Mouse (Mus musculus): ENCODE measurements around the gene Olfr667. TPM values are rescaled to one million over a fixed set of nuclear protein-coding genes. Genes with fewer than 3 reads are reported as not detected.

The Olfr667 gene
- total and polyA plus RNA-seq, 2 experiments: not detected

GRCm38 (mm10) chr7:104877731-104878130, 43.6 kb downstream of the Olfr667 start, which contains the start of gene Olfr665:
Gene Olfr665 (plus strand): TSS chr7:104878031.
- H3K4me1 ChIP-seq (ENCODE audit: control insufficient read depth, insufficient read depth, low read length): no peaks in the 10 kb centered on the region
- WGBS: 27% methylated on average over 1 of the region's 1 CpGs
- no peak within 1 kb of the TSS for H3K27ac ChIP-seq (replicated peaks; ENCODE audit: insufficient read depth, low read depth, low read length)
- TF ChIP-seq CTCF (IDR thresholded peaks at IDR 0.05; ENCODE audit: low read depth, low read length) (no peak), POLR2A (IDR thresholded peaks at IDR 0.05; ENCODE audit: extremely low read depth, insufficient read depth, low read length) (no peak)
- no peaks in the 10 kb centered on the region for H3K27me3 ChIP-seq (ENCODE audit: control insufficient read depth, insufficient read depth, low read length)
- DNase-seq (ENCODE audit: extremely low read depth, low read depth, low spot score): no peak
- H3K79me2 ChIP-seq (ENCODE audit: control insufficient read depth, insufficient read depth, low read length): no peaks in the 10 kb centered on the region
- H3K4me3 ChIP-seq (ENCODE audit: insufficient read depth, low read depth, low read length): no peak within 1 kb of the TSS
- H3K36me3 ChIP-seq (ENCODE audit: control insufficient read depth, insufficient read depth, low read length): no peaks in the 10 kb centered on the region
- no peak within 1 kb of the TSS for H3K9ac ChIP-seq (ENCODE audit: low read depth, low read length)

Other genes starting within 250 kb of the Olfr667 start
- gene Olfr661, start 235.0 kb downstream of the Olfr667 start, total RNA-seq (2014; rRNA removed): not detected in 2 replicates
- gene Olfr661, start 235.0 kb downstream of the Olfr667 start, polyA plus RNA-seq (2012; rRNA removed): not detected in 2 replicates
- not detected in 2 replicates for gene Usp17le, start 144.0 kb downstream of the Olfr667 start, total RNA-seq (2014; rRNA removed)
- not detected in 2 replicates for gene Usp17le, start 144.0 kb downstream of the Olfr667 start, polyA plus RNA-seq (2012; rRNA removed)
- gene Usp17lb, start 78.9 kb downstream of the Olfr667 start, total RNA-seq (2014; rRNA removed): not detected in 2 replicates
- not detected in 2 replicates for gene Usp17lb, start 78.9 kb downstream of the Olfr667 start, polyA plus RNA-seq (2012; rRNA removed)
- not detected in 2 replicates for gene Usp17la, start 64.5 kb downstream of the Olfr667 start, total RNA-seq (2014; rRNA removed)
- not detected in 2 replicates for gene Usp17la, start 64.5 kb downstream of the Olfr667 start, polyA plus RNA-seq (2012; rRNA removed)
- not detected in 2 replicates for gene Olfr665, start 43.5 kb downstream of the Olfr667 start, total RNA-seq (2014; rRNA removed)
- gene Olfr665, start 43.5 kb downstream of the Olfr667 start, polyA plus RNA-seq (2012; rRNA removed): not detected in 2 replicates
- gene Olfr666, start 25.5 kb downstream of the Olfr667 start, total RNA-seq (2014; rRNA removed): not detected in 2 replicates
- not detected in 2 replicates for gene Olfr666, start 25.5 kb downstream of the Olfr667 start, polyA plus RNA-seq (2012; rRNA removed)
- not detected in 2 replicates for gene Olfr668, start 6.6 kb upstream of the Olfr667 start, total RNA-seq (2014; rRNA removed)
- not detected in 2 replicates for gene Olfr668, start 6.6 kb upstream of the Olfr667 start, polyA plus RNA-seq (2012; rRNA removed)
- not detected in 2 replicates for gene Olfr669, start 12.8 kb upstream of the Olfr667 start, total RNA-seq (2014; rRNA removed)
- gene Olfr669, start 12.8 kb upstream of the Olfr667 start, polyA plus RNA-seq (2012; rRNA removed): not detected in 2 replicates
- not detected in 2 replicates for gene Olfr670, start 41.1 kb upstream of the Olfr667 start, total RNA-seq (2014; rRNA removed)
- gene Olfr670, start 41.1 kb upstream of the Olfr667 start, polyA plus RNA-seq (2012; rRNA removed): not detected in 2 replicates
- not detected in 2 replicates for gene Olfr671, start 57.6 kb upstream of the Olfr667 start, total RNA-seq (2014; rRNA removed)
- gene Olfr671, start 57.6 kb upstream of the Olfr667 start, polyA plus RNA-seq (2012; rRNA removed): not detected in 2 replicates
- gene Olfr672, start 80.5 kb upstream of the Olfr667 start, total RNA-seq (2014; rRNA removed): not detected in 2 replicates
- not detected in 2 replicates for gene Olfr672, start 80.5 kb upstream of the Olfr667 start, polyA plus RNA-seq (2012; rRNA removed)
- not detected in 2 replicates for gene Olfr675, start 107.0 kb upstream of the Olfr667 start, total RNA-seq (2014; rRNA removed)
- not detected in 2 replicates for gene Olfr675, start 107.0 kb upstream of the Olfr667 start, polyA plus RNA-seq (2012; rRNA removed)
- gene Olfr676, start 111.2 kb upstream of the Olfr667 start, total RNA-seq (2014; rRNA removed): not detected in 2 replicates
- not detected in 2 replicates for gene Olfr676, start 111.2 kb upstream of the Olfr667 start, polyA plus RNA-seq (2012; rRNA removed)
- not detected in 2 replicates for gene Olfr677, start 129.9 kb upstream of the Olfr667 start, total RNA-seq (2014; rRNA removed)
- gene Olfr677, start 129.9 kb upstream of the Olfr667 start, polyA plus RNA-seq (2012; rRNA removed): not detected in 2 replicates
- not detected in 2 replicates for gene Olfr678, start 143.0 kb upstream of the Olfr667 start, total RNA-seq (2014; rRNA removed)
- not detected in 2 replicates for gene Olfr678, start 143.0 kb upstream of the Olfr667 start, polyA plus RNA-seq (2012; rRNA removed)
- gene Olfr679, start 159.7 kb upstream of the Olfr667 start, total RNA-seq (2014; rRNA removed): not detected in 2 replicates
- gene Olfr679, start 159.7 kb upstream of the Olfr667 start, polyA plus RNA-seq (2012; rRNA removed): not detected in 2 replicates
- not detected in 2 replicates for gene Olfr680-ps1, start 171.3 kb upstream of the Olfr667 start, total RNA-seq (2014; rRNA removed)
- not detected in 2 replicates for gene Olfr680-ps1, start 171.3 kb upstream of the Olfr667 start, polyA plus RNA-seq (2012; rRNA removed)
- gene Olfr681, start 195.4 kb upstream of the Olfr667 start, total RNA-seq (2014; rRNA removed): not detected in 2 replicates
- gene Olfr681, start 195.4 kb upstream of the Olfr667 start, polyA plus RNA-seq (2012; rRNA removed): not detected in 2 replicates
- gene Olfr683, start 225.5 kb upstream of the Olfr667 start, total RNA-seq (2014; rRNA removed): not detected in 2 replicates
- not detected in 2 replicates for gene Olfr683, start 225.5 kb upstream of the Olfr667 start, polyA plus RNA-seq (2012; rRNA removed)
- gene Olfr684, start 242.2 kb upstream of the Olfr667 start, total RNA-seq (2014; rRNA removed): not detected in 2 replicates
- not detected in 2 replicates for gene Olfr684, start 242.2 kb upstream of the Olfr667 start, polyA plus RNA-seq (2012; rRNA removed)